Mouse (Mus musculus) brain, embryonic 14.5 days (tissue): ENCODE results near the gene Ptgis. TPM values are rescaled to one million over a fixed set of nuclear protein-coding genes. Genes with fewer than 3 reads are reported as not detected.

Experiments
- DNase-seq: peaks from one replicate; pipeline ENCODE4 v3.0.0-alpha.2; 2011; ENCODE audit warnings: low read depth
- CTCF ChIP-seq: fragments of 200-500 bp; IDR thresholded peaks from 2 replicates; pipeline ENCODE4 v1.5.1; 2012; ENCODE audit warnings: inconsistent platforms, mild to moderate bottlenecking, moderate library complexity, borderline replicate concordance; ENCODE audit not compliant: insufficient read depth, insufficient read length; ENCODE audit errors: extremely low read depth
- POLR2A ChIP-seq: fragments of 200-500 bp; IDR thresholded peaks from 2 replicates; pipeline ENCODE4 v1.6.1; 2012; ENCODE audit warnings: mild to moderate bottlenecking, inconsistent platforms, borderline replicate concordance; ENCODE audit not compliant: poor library complexity, insufficient read depth, insufficient read length, severe bottlenecking; ENCODE audit errors: extremely low read depth
- polyA plus RNA-seq: library from polyadenylated mRNA; depleted of rRNA; stranded (reverse); fragments of >200 nt; gene quantifications from 2 replicates; pipeline ENCODE4 v1.2.3, GENCODE M21; 2012

Ptgis gene
- polyA plus RNA-seq, 1 experiment, result 6.1 TPM

DNA sequence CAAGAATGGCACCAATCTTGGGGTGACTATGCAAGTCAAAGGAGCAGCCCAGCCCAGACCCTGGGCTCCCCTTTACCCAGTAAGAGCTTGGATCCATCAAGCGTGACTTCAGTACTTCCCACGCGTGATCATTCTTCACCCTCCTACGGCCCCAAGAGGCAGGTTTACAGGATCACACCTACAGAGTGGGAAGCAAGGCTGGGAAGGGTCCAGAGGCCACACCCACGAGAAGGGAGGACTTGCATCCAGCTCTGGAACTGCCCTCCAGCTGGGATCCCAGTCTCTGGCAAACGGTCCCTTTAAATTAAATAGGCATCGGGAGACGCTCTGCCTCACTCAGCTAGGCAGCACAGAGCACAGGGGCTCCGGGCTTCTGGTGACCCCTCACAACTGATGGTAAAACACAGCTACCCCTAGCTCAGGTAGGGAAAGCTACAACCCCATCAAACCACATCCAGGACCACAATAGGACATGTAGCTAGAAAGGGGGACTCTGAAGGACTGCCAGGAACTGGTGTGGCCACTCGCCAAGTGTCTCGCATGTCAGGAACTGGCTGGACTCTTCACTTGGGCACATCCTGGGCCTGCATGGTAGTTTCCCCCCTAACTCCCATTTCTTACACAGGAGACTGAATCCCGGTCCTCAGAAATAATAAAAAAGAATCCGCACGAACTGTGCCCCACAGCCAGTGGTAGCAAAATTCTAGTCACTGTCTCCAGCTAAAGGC is 58.6 kb downstream of the Ptgis start:
- no peak for TF ChIP-seq POLR2A
- TF ChIP-seq CTCF, result no peak
- no peak for DNase-seq

DNA sequence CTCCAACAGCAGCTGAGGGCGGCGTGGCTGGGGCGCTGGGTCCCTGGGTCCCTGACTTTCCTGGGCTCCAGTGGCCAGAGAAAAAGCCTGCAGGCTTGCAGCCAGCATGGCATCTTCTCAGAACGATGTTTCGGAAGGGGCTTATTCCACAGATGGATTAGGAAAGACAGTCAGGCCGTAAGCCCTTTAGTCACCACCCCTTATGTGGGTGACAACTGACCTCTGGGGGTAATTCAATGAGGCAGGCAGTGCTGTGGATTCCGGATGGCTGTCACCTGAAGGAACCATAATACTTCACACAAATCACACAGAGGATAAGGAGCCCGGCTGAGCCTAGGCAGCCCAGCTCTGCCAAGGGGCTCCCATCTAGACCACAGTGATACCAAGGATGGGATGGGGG is 59.3 kb downstream of the Ptgis start:
- DNase-seq, result no peak
- TF ChIP-seq POLR2A, result no peak
- no peak for TF ChIP-seq CTCF

DNA sequence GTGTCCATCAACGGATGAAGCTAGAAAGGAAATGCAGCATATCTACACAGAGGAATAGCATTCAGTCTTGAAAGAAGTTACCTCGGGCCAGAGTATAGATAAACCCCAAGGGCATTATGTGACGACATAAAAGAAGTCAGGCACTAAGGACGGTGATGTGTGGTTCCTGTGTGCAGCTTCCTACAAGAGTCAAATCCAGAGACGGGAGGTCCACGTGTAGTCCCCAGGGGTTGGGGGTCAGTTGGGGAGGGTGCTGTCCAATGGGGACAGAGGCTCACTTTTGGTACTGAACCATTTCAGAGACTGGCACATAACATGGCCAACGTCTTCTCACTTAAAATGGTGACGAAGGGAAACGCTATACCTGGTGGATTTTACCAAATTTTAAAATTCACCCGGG is 61.1 kb downstream of the Ptgis start:
- TF ChIP-seq POLR2A (no peak), CTCF (no peak)
- DNase-seq, result no peak

DNA sequence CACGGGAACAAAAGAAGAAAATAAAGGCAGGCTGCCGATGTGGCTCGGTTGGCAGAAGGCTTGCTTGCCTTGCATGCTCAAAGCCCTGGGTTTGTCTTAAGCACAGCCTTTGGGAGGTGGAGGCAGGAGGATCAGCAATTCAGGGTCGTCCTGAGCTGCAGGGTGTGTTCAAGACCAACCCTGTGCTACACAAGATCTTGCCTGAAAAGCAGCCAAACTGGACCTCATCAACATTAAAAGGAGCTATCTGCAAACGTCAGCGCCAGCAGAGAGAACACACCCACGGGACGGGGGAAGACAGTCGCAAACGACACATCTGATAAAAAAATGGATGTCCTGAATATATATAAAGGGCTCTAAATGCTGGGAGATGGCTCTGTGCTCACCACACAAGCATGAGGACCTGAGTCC is 63.2 kb downstream of the Ptgis start:
- DNase-seq, result no peak
- no peak for TF ChIP-seq CTCF
- TF ChIP-seq POLR2A, result no peak

DNA sequence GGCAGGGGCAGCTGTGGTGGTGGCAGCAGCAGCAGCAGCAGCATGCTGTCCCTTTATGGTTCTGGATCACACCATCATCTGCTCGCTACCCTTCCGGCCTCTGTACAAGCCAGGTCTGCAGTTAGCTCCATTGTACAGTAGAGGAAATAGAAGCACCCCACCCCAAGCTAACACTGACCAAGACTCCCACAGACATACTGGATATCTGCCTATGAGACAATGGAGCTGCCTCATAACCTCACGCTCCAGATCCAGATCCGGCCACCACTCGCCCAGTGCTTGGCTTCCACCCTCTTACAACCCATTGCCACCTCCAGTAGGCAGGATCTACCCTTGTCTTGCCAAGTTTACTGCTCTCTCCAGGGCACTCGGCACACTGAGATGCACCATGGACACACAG is 65.1 kb downstream of the Ptgis start:
- no peak for TF ChIP-seq CTCF
- TF ChIP-seq POLR2A, result no peak
- no peak for DNase-seq

DNA sequence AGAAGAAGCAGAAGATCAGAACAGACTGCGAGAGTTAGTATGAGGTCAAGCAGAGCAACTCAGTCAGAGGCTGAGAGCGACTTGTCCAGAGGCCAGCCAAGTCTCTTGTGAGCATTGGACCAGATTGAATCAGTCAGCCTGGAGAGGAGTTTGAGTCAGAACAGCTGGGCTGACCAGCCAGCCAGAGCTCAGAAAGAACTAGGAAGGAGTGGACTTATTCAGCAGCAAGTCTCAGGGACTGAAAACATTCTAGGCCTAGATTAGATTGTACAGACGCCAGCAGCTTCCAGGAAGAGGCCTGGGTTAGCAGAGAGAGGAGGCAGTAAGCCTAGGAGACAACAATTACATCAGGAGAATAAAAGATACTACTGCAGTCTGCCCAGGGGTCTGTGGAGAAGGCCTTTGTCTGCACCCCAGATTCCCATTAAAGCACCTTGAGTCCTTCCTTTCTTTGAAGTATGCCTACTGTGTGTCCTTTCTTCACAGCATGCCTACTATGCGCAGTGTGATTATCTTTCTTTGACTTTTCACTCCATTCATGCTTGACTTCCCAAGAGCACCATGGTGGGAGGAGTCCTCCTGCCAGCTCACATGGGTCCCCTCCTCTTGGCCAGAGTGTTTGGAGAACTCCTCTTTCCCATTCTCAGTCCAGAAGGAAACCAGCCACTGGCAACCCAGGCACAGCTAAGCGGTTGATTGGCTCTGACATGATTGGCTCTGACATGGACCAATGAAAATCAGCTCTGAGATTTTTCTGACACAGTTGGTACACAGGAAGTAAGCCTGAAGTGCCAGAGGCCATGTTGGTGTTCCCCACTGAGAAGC is 67.1 kb downstream of the Ptgis start:
- TF ChIP-seq POLR2A (no peak), CTCF (no peak)

DNA sequence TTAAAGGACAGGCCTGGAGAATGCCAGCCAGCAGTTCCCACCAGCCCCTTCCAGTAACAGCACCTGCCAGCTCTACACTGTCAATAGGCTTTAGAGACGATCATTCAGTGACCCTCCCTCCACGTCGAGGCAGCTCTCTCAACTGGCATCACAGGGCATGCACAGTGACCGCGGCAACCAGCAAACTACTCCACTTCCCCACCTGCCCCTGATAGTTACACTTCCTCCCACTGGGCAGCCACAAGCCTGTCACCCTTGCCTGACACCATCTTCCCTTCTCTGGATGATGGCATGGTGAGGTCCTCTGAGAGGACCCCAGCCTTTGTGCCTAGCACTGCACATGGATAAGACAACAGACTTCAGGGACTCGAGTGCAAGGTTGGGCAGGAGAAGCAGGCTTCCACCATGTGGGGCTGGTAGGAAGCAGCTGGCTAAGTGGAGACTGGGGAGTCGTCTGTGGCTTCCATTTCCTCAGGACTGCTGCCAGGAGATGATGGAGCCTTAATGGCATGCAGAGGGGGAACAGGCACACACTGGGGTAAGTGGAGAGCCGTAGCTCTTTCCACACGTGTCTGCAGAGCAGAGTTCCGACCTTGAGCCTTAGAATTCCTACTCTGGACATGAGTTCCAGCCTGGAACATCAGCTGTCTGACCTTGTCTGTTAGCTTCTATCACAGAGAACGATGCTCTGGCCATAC is 72.7 kb downstream of the Ptgis start:
- TF ChIP-seq CTCF (no peak), POLR2A (no peak)
- peak; percentile 56 for DNase-seq

More for the DNA sequence above, 67.1 kb downstream of the Ptgis start:
- no peak for DNase-seq

DNA sequence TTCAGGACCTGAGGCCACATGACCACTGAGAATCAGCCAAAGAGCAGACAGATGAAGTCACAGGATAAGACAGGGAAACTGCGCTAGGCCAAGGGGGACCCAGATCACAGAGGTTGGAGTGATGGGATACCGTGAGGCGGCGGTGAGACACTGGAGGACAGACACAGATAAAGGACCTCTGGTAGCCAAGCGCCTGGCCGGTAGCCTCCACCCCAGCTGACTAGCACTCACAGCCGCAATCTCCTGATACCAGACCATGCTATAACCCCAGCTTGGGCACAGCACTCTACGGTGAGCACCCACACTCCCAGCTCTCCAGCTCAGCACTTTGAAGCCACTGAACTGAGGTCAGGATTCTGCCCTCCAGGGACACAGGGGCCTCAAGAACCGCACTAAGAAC is 76.8 kb downstream of the Ptgis start:
- TF ChIP-seq CTCF, result no peak
- no peak for TF ChIP-seq POLR2A
- DNase-seq, result no peak

DNA sequence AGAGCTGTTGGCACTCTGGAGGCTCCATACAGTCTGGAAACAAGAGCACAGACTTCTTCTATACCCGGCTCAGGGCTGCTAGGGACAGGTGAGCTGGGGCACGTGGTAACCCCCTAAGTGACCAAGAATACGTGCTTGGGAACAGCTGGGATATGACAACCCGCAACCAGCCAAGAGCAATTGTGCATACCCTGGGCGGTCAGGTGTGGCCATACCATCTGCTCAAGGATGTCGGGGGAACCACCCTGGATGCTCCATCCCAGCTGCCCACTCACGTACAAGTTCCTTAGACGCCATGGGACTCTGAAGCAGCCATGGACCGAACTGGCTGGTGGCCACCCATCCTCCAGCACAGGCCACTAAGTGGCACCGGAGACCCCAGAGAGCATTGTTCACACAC is 77.3 kb downstream of the Ptgis start:
- no peak for DNase-seq

DNA sequence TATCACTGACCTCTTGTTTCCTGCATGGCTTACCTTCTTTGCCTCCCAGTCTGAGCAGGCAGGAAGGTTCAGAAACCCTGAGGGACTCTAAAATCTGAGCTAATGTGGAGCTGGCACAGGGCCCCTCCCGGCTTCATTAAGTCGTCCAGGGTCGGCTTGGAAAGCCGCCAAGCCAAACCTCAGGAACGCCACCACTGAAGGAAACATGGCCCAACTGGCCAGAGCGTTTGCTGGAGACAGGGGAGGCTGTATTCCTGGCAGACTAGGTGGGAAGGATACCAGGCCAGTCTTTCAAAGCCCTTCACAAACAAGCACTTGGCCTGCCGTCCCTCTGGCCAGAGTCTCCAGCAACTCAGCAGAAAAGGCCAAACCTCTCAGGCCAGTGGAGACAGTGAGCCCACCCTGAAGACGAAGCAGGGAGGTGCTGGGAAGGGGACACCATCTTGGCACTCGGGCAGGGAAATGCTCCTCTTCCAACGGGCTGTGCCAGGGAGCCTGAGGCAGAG is 77.8 kb downstream of the Ptgis start:
- peak; percentile 64 for DNase-seq
- TF ChIP-seq CTCF, result no peak
- TF ChIP-seq POLR2A, result no peak

More for the DNA sequence above, 77.3 kb downstream of the Ptgis start:
- no peak for TF ChIP-seq CTCF
- TF ChIP-seq POLR2A, result no peak

DNA sequence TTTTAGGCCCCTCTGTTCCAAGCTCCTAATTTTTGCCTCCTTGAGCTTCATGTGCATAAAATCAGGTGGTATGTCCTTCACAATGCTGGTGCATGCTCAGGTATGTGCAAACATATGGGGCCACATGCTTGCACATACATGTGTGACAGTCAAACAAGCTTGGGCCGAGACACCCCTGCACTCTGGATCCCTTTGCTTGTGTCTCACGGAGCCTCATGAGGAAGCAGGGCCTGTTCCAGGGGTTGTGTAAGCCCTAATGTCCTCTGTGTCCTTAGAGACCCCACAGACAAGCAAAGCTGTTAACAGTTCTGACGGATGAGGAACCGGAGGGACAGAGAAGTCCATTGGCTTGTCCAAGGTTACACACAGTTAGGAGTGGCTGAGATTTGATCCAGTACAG is 80.7 kb downstream of the Ptgis start:
- DNase-seq, result no peak
- TF ChIP-seq POLR2A (no peak), CTCF (no peak)
